Comparison of ENCODE assay signal across 9 mouse cellular contexts in genomic region chr8:69653808-69654357, GRCm38 (mm10). TPM values are rescaled to one million over a fixed set of nuclear protein-coding genes. Genes with fewer than 3 reads are reported as not detected.
DNase-seq lines count a peak whose midpoint lies in the region; ATAC-seq and TF ChIP-seq lines count a peak whose summit lies in the region.
"Had no signal": no experiment of that assay in that cellular context is flagged by ENCODE, and none has a peak within 500 bp of the region (broad histone marks: within the 10 kb centered on the region; RNA-seq: fewer than 3 reads in every experiment).

No protein-coding gene starts in this region.

- no peak for DNase-seq in heart, postnatal 10 days
- no peak for DNase-seq in hindbrain, embryonic 10.5 days (ENCODE audit: low spot score)
- no peak for DNase-seq in midbrain, embryonic 10.5 days (ENCODE audit: low spot score)
- DNase-seq in ovary, postnatal 36 days (ENCODE audit: low spot score), result no peak
- no peak for DNase-seq in urinary bladder, adult 2 months (ENCODE audit: low spot score)
- DNase-seq in left cerebral cortex, adult 9 months (ENCODE audit: low spot score in 2 of 2), result no peak

- H3K27me3 ChIP-seq in heart, embryonic 12.5 days (replicated peaks), result no peaks in the 10 kb centered on the region; the same call in 1 of the 2 replicates
- H3K27me3 ChIP-seq in hindbrain, embryonic 10.5 days (ENCODE audit: insufficient read depth, poor library complexity, severe bottlenecking), result peaks cover 10% of the 10 kb centered on the region
- no peaks in the 10 kb centered on the region for H3K27me3 ChIP-seq in midbrain, embryonic 10.5 days (ENCODE audit: low read depth, poor library complexity, severe bottlenecking)

- intact Hi-C loops in heart, postnatal 10 days (cut with DNase I), result loop anchor here (2.0 kb wide), 1 partner anchor 29 kb away; the partner anchor contains the start of gene Zfp868

- 0 out of 2 replicates have a peak, but pooled peaks cover 2% of the 10 kb centered on the region for H3K9me3 ChIP-seq in heart, embryonic 12.5 days (replicated peaks)
- 0 out of 2 replicates have a peak, but pooled peaks cover 5% of the 10 kb centered on the region for H3K9me3 ChIP-seq in hindbrain, embryonic 10.5 days
- H3K9me3 ChIP-seq in midbrain, embryonic 10.5 days (replicated peaks), result no peaks in the 10 kb centered on the region
- H3K9me3 ChIP-seq: G1E had no signal

- H3K4me1 ChIP-seq in heart, embryonic 12.5 days (replicated peaks), result peaks cover 6% of the 10 kb centered on the region; the same call in 1 of the 2 replicates
- H3K4me1 ChIP-seq in bone marrow macrophage, adult 2 months (ENCODE audit: control insufficient read depth, insufficient read depth, low read length), result peaks cover 3% of the 10 kb centered on the region
- H3K4me1 ChIP-seq in hindbrain, embryonic 10.5 days (replicated peaks), result peaks cover 11% of the 10 kb centered on the region
- peaks cover 11% of the 10 kb centered on the region for H3K4me1 ChIP-seq in midbrain, embryonic 10.5 days

- 43% methylated on average over 10 of the region's 10 CpGs for WGBS in heart, embryonic 12.5 days
- 47% methylated on average over 10 of the region's 10 CpGs for WGBS in hindbrain, embryonic 10.5 days
- WGBS in midbrain, embryonic 10.5 days, result 46% methylated on average over 10 of the region's 10 CpGs

- H3K4me2 ChIP-seq in heart, embryonic 12.5 days, result peak overlapping the region; percentile 88

- ATAC-seq in heart, embryonic 12.5 days (ENCODE audit: insufficient number of reproducible peaks, low FRiP score), result no peak

- TF ChIP-seq CTCF in bone marrow macrophage, adult 2 months (IDR thresholded peaks at IDR 0.05; ENCODE audit: low read depth, low read length), result no peak

- TF ChIP-seq POLR2A in bone marrow macrophage, adult 2 months (IDR thresholded peaks at IDR 0.05; ENCODE audit: borderline replicate concordance, low read depth, low read length), result no peak

- no peak overlapping the region for H3K9ac ChIP-seq in heart, embryonic 12.5 days

- H3K27ac ChIP-seq in heart, embryonic 12.5 days (ENCODE audit: poor library complexity, severe bottlenecking), result no peak overlapping the region
- H3K27ac ChIP-seq in bone marrow macrophage, adult 2 months (ENCODE audit: insufficient read depth, low read depth, low read length), result no peak overlapping the region
- H3K27ac ChIP-seq in hindbrain, embryonic 10.5 days, result peak overlapping the region; percentile 94
- H3K27ac ChIP-seq in midbrain, embryonic 10.5 days (replicated peaks), result peak overlapping the region; percentile 94; the same call in 1 of the 2 replicates

- H3K4me3 ChIP-seq in heart, embryonic 12.5 days, result peak overlapping the region; percentile 60
- peak overlapping the region; percentile 7 for H3K4me3 ChIP-seq in bone marrow macrophage, adult 2 months (ENCODE audit: insufficient read depth, low read length)
- peak overlapping the region; percentile 66 for H3K4me3 ChIP-seq in hindbrain, embryonic 10.5 days
- H3K4me3 ChIP-seq in midbrain, embryonic 10.5 days, result peak overlapping the region; percentile 68

- H3K36me3 ChIP-seq in heart, embryonic 12.5 days, result 0 out of 2 replicates have a peak, but pooled peaks cover 3% of the 10 kb centered on the region
- 0 out of 2 replicates have a peak, but pooled peaks cover 3% of the 10 kb centered on the region for H3K36me3 ChIP-seq in hindbrain, embryonic 10.5 days
- no peaks in the 10 kb centered on the region for H3K36me3 ChIP-seq in midbrain, embryonic 10.5 days
- H3K36me3 ChIP-seq: G1E had no signal

RNA-seq across cellular contexts. Expression of gene Zfp964, which starts 0.4 kb away (rescaled TPM):
- 2.0 and 2.2 TPM in 2 replicates for polyA plus RNA-seq in heart, embryonic 12.5 days (2016; fragmentation: Nextera tagmentation; extraction: Ambion mirVana)
- total RNA-seq in heart, postnatal 10 days (2021), result 1 to 10 TPM; 1.2 to 1.8 TPM
- polyA plus RNA-seq in bone marrow macrophage, adult 2 months (2012; ENCODE audit: insufficient read depth, insufficient read length, missing spikeins), result 1.5 and 1.9 TPM in 2 replicates
- polyA plus RNA-seq in hindbrain, embryonic 10.5 days (2016; fragmentation: Nextera tagmentation; extraction: Ambion mirVana), result 2.3 and 2.8 TPM in 2 replicates
- 2.2 and 3.2 TPM in 2 replicates for polyA plus RNA-seq in midbrain, embryonic 10.5 days (2016; fragmentation: Nextera tagmentation; extraction: Ambion mirVana)
- 2.7 and 2.8 TPM in 2 replicates for polyA plus RNA-seq in urinary bladder, adult 2 months (2012; rRNA removed)
- polyA plus RNA-seq: G1E had no signal

RNA-seq across cellular contexts. Expression of gene Zfp868, which starts 28.5 kb away (rescaled TPM):
- 14.6 and 15.7 TPM in 2 replicates for polyA plus RNA-seq in heart, embryonic 12.5 days (2016; fragmentation: Nextera tagmentation; extraction: Ambion mirVana)
- total RNA-seq in heart, postnatal 10 days (2021), result 10 to 100 TPM; 10.2 to 10.7 TPM
- 15.5 and 17.0 TPM in 2 replicates for polyA plus RNA-seq in bone marrow macrophage, adult 2 months (2012; ENCODE audit: insufficient read depth, insufficient read length, missing spikeins)
- 34.3 and 36.8 TPM in 2 replicates for polyA plus RNA-seq in hindbrain, embryonic 10.5 days (2016; fragmentation: Nextera tagmentation; extraction: Ambion mirVana)
- polyA plus RNA-seq in midbrain, embryonic 10.5 days (2016; fragmentation: Nextera tagmentation; extraction: Ambion mirVana), result 34.7 and 37.0 TPM in 2 replicates
- 11.5 and 11.7 TPM in 2 replicates for polyA plus RNA-seq in urinary bladder, adult 2 months (2012; rRNA removed)

RNA-seq across cellular contexts. Expression of gene Zfp869, which starts 56.6 kb away (rescaled TPM):
- 21.2 and 22.0 TPM in 2 replicates for polyA plus RNA-seq in heart, embryonic 12.5 days (2016; fragmentation: Nextera tagmentation; extraction: Ambion mirVana)
- 10 to 100 TPM; 14.1 to 15.5 TPM for total RNA-seq in heart, postnatal 10 days (2021)
- polyA plus RNA-seq in bone marrow macrophage, adult 2 months (2012; ENCODE audit: insufficient read depth, insufficient read length, missing spikeins), result 18.4 and 21.8 TPM in 2 replicates
- polyA plus RNA-seq in hindbrain, embryonic 10.5 days (2016; fragmentation: Nextera tagmentation; extraction: Ambion mirVana), result 28.0 and 34.2 TPM in 2 replicates
- 32.1 and 33.6 TPM in 2 replicates for polyA plus RNA-seq in midbrain, embryonic 10.5 days (2016; fragmentation: Nextera tagmentation; extraction: Ambion mirVana)
- polyA plus RNA-seq in urinary bladder, adult 2 months (2012; rRNA removed), result 21.0 and 23.9 TPM in 2 replicates

Comparison
In these comparisons a context has a peak if more than half of its experiments do, and no peak if none do; other contexts are left out.
1. H3K27ac ChIP-seq: peak in hindbrain, embryonic 10.5 days (single experiment) and midbrain, embryonic 10.5 days (single experiment); none in heart, embryonic 12.5 days (single experiment) and bone marrow macrophage, adult 2 months (single experiment).
2. H3K4me3 ChIP-seq: peak in every context shown above with its lines; median percentile 68 in midbrain, embryonic 10.5 days; 66 in hindbrain, embryonic 10.5 days; 60 in heart, embryonic 12.5 days; 7 in bone marrow macrophage, adult 2 months.